14 mouse cellular contexts compared by ENCODE assay signal in the genomic region with DNA sequence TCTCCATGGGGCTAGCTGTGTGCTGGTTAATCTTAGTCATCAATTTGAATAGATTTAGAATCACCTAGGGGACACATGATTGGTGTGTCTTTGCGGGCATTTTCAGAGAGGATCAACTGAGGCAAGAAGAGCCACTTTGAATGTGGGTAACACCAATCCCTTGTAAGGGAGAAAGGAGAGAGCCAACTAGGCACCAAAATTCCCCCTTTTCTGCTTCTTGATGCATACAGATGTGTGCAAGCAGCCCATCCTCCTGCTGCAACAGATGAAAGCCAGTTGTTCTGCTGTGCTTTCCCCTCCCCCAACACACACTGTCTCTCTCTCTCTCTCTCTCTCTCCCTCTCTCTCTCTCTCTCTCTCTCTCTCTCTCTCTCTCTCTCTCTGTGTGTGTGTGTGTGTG. TPM values are rescaled to one million over a fixed set of nuclear protein-coding genes. Genes with fewer than 3 reads are reported as not detected.
"Had no signal": no experiment of that assay in that cellular context is flagged by ENCODE, and none has a peak within 500 bp of the region (broad histone marks: within the 10 kb centered on the region; RNA-seq: fewer than 3 reads in every experiment).

No protein-coding gene starts in this region.

- H3K9ac ChIP-seq: neural tube, embryonic 13.5 days; neural tube, embryonic 15.5 days; stomach, embryonic 15.5 days had no signal

- H3K4me3 ChIP-seq: neural tube, embryonic 13.5 days; neural tube, embryonic 15.5 days; stomach, embryonic 15.5 days had no signal

- H3K4me1 ChIP-seq: stomach, embryonic 15.5 days had no signal

- DNase-seq: retina, postnatal 1 day; right cerebral cortex, adult 18-20 months; right cerebral cortex, postnatal 14 days; right cerebral cortex, postnatal 25 days; right cerebral cortex, postnatal 4 days; spleen, adult 18-20 months; thymus, postnatal 14 days; thymus, postnatal 25 days; thymus, postnatal 4 days had no signal

- H3K36me3 ChIP-seq: neural tube, embryonic 13.5 days; neural tube, embryonic 15.5 days; stomach, embryonic 15.5 days had no signal

- H3K4me2 ChIP-seq: neural tube, embryonic 13.5 days; neural tube, embryonic 15.5 days; stomach, embryonic 15.5 days had no signal

- H3K9me3 ChIP-seq: neural tube, embryonic 13.5 days; neural tube, embryonic 15.5 days; stomach, embryonic 15.5 days had no signal

- H3K27me3 ChIP-seq: neural tube, embryonic 13.5 days; neural tube, embryonic 15.5 days; stomach, embryonic 15.5 days had no signal

- H3K27ac ChIP-seq: neural tube, embryonic 13.5 days; neural tube, embryonic 15.5 days; stomach, embryonic 15.5 days; stomach, postnatal 0 days had no signal

RNA-seq across cellular contexts. Expression of gene Lmcd1, which starts 9.2 kb away (rescaled TPM):
- total RNA-seq: neutrophil, adult 5-6 weeks had no signal
